Comparison of ENCODE assay signal across 8 mouse cellular contexts in genomic region chr12:41483593-41484451, GRCm38 (mm10). TPM values are rescaled to one million over a fixed set of nuclear protein-coding genes. Genes with fewer than 3 reads are reported as not detected.
DNase-seq lines count a peak whose midpoint lies in the region; ATAC-seq and TF ChIP-seq lines count a peak whose summit lies in the region.

No protein-coding gene starts in this region.

- WGBS in heart, embryonic 16.5 days, result 60% methylated on average over 23 of the region's 23 CpGs
- WGBS in heart, embryonic 10.5 days, result 68% methylated on average over 23 of the region's 23 CpGs
- WGBS in embryonic facial prominence, embryonic 13.5 days, result 36% methylated on average over 23 of the region's 23 CpGs
- WGBS in intestine, embryonic 15.5 days, result 32% methylated on average over 23 of the region's 23 CpGs
- WGBS in midbrain, embryonic 10.5 days, result 76% methylated on average over 23 of the region's 23 CpGs
- WGBS in stomach, postnatal 0 days, result 32% methylated on average over 23 of the region's 23 CpGs

- peak overlapping the region; percentile 59 for H3K4me3 ChIP-seq in heart, embryonic 16.5 days (ENCODE audit: low read length)
- H3K4me3 ChIP-seq in heart, embryonic 10.5 days, result no peak overlapping the region; the same call in 1 of the 2 replicates
- H3K4me3 ChIP-seq in embryonic facial prominence, embryonic 13.5 days, result peak overlapping the region; percentile 40
- peak overlapping the region; percentile 26 for H3K4me3 ChIP-seq in intestine, embryonic 15.5 days (replicated peaks)
- peak overlapping the region; percentile 56 for H3K4me3 ChIP-seq in midbrain, embryonic 10.5 days
- peak overlapping the region; percentile 36 for H3K4me3 ChIP-seq in stomach, postnatal 0 days (ENCODE audit: low read depth, low read length)

- no peaks in the 10 kb centered on the region for H3K27me3 ChIP-seq in heart, embryonic 16.5 days (ENCODE audit: control insufficient read depth, insufficient read depth, low read length)
- H3K27me3 ChIP-seq in heart, embryonic 10.5 days (ENCODE audit: insufficient read depth, poor library complexity, severe bottlenecking), result no peaks in the 10 kb centered on the region
- no peaks in the 10 kb centered on the region for H3K27me3 ChIP-seq in embryonic facial prominence, embryonic 13.5 days
- H3K27me3 ChIP-seq in intestine, embryonic 15.5 days (replicated peaks), result no peaks in the 10 kb centered on the region
- H3K27me3 ChIP-seq in midbrain, embryonic 10.5 days (ENCODE audit: low read depth, poor library complexity, severe bottlenecking), result no peaks in the 10 kb centered on the region
- H3K27me3 ChIP-seq in stomach, postnatal 0 days (ENCODE audit: control insufficient read depth, insufficient read depth, low read length), result no peaks in the 10 kb centered on the region

- peaks cover 9% of the 10 kb centered on the region for H3K4me1 ChIP-seq in heart, embryonic 16.5 days (ENCODE audit: control insufficient read depth, insufficient read depth, low read length)
- no peaks in the 10 kb centered on the region for H3K4me1 ChIP-seq in heart, embryonic 10.5 days
- peaks cover 27% of the 10 kb centered on the region for H3K4me1 ChIP-seq in embryonic facial prominence, embryonic 13.5 days
- no peaks in the 10 kb centered on the region for H3K4me1 ChIP-seq in intestine, embryonic 15.5 days (replicated peaks)
- H3K4me1 ChIP-seq in midbrain, embryonic 10.5 days, result peaks cover 38% of the 10 kb centered on the region
- H3K4me1 ChIP-seq in stomach, postnatal 0 days (replicated peaks; ENCODE audit: control insufficient read depth, insufficient read depth), result no peaks in the 10 kb centered on the region

- H3K9ac ChIP-seq in heart, embryonic 16.5 days (ENCODE audit: low read length), result no peak overlapping the region
- H3K9ac ChIP-seq in embryonic facial prominence, embryonic 13.5 days, result peak overlapping the region; percentile 66
- peak overlapping the region; percentile 6; the same call in 1 of the 2 replicates for H3K9ac ChIP-seq in intestine, embryonic 15.5 days
- H3K9ac ChIP-seq in stomach, postnatal 0 days (ENCODE audit: low read length), result no peak overlapping the region

- H3K36me3 ChIP-seq in heart, embryonic 16.5 days (ENCODE audit: control insufficient read depth, insufficient read depth), result no peaks in the 10 kb centered on the region
- H3K36me3 ChIP-seq in heart, embryonic 10.5 days, result no peaks in the 10 kb centered on the region
- H3K36me3 ChIP-seq in embryonic facial prominence, embryonic 13.5 days, result no peaks in the 10 kb centered on the region
- no peaks in the 10 kb centered on the region for H3K36me3 ChIP-seq in intestine, embryonic 15.5 days
- H3K36me3 ChIP-seq in midbrain, embryonic 10.5 days, result no peaks in the 10 kb centered on the region
- no peaks in the 10 kb centered on the region for H3K36me3 ChIP-seq in stomach, postnatal 0 days (ENCODE audit: control insufficient read depth, insufficient read depth, low read length)

- no peak for TF ChIP-seq EP300 in stomach, postnatal 0 days (optimal IDR thresholded peaks at IDR 0.05)

- no peak overlapping the region for H3K27ac ChIP-seq in heart, embryonic 16.5 days (ENCODE audit: low read length)
- H3K27ac ChIP-seq in heart, embryonic 10.5 days, result no peak overlapping the region
- H3K27ac ChIP-seq in embryonic facial prominence, embryonic 13.5 days, result peak overlapping the region; percentile 22; the same call in 1 of the 2 replicates
- H3K27ac ChIP-seq in intestine, embryonic 15.5 days, result no peak overlapping the region
- peak overlapping the region; percentile 84; the same call in 1 of the 2 replicates for H3K27ac ChIP-seq in midbrain, embryonic 10.5 days (replicated peaks)
- no peak overlapping the region for H3K27ac ChIP-seq in stomach, postnatal 0 days (replicated peaks)

- peak overlapping the region; percentile 69 for H3K4me2 ChIP-seq in heart, embryonic 16.5 days (ENCODE audit: low read depth, low read length)
- H3K4me2 ChIP-seq in embryonic facial prominence, embryonic 13.5 days, result peak overlapping the region; percentile 61
- H3K4me2 ChIP-seq in intestine, embryonic 15.5 days (replicated peaks), result peak overlapping the region; percentile 59
- peak overlapping the region; percentile 53 for H3K4me2 ChIP-seq in stomach, postnatal 0 days (replicated peaks; ENCODE audit: low read depth)

- no peaks in the 10 kb centered on the region for H3K9me3 ChIP-seq in heart, embryonic 16.5 days (replicated peaks; ENCODE audit: control insufficient read depth, low read length)
- H3K9me3 ChIP-seq in heart, embryonic 10.5 days, result no peaks in the 10 kb centered on the region
- H3K9me3 ChIP-seq in embryonic facial prominence, embryonic 13.5 days, result no peaks in the 10 kb centered on the region
- no peaks in the 10 kb centered on the region for H3K9me3 ChIP-seq in intestine, embryonic 15.5 days
- no peaks in the 10 kb centered on the region for H3K9me3 ChIP-seq in midbrain, embryonic 10.5 days (replicated peaks)
- no peaks in the 10 kb centered on the region for H3K9me3 ChIP-seq in stomach, postnatal 0 days (ENCODE audit: control insufficient read depth, low read length)

- no peak for TF ChIP-seq CTCF in stomach, postnatal 0 days (IDR thresholded peaks at IDR 0.05; ENCODE audit: low read depth)

- no peak for DNase-seq in heart, embryonic 10.5 days (ENCODE audit: low spot score)
- DNase-seq in adrenal gland, postnatal 25 days, result peak; percentile 24
- no peak for DNase-seq in midbrain, embryonic 10.5 days (ENCODE audit: low spot score)
- DNase-seq in stomach, postnatal 0 days (ENCODE audit: low spot score), result no peak

- ATAC-seq in heart, embryonic 16.5 days (replicated peaks; ENCODE audit: extremely low read depth, insufficient read depth, low FRiP score), result no peak
- no peak for ATAC-seq in embryonic facial prominence, embryonic 13.5 days (ENCODE audit: insufficient number of reproducible peaks, insufficient read depth, low FRiP score, low TSS enrichment, low read depth)
- no peak for ATAC-seq in intestine, embryonic 15.5 days
- no peak for ATAC-seq in stomach, postnatal 0 days (ENCODE audit: low FRiP score, low TSS enrichment)
- no peak for ATAC-seq in activated CD4-positive, CD25-positive, alpha-beta regulatory T cell, adult 4 months

RNA-seq across cellular contexts. Expression of gene Lrrn3, which starts 2.4 kb away (rescaled TPM):
- 3.3 and 4.5 TPM in 2 replicates for polyA plus RNA-seq in heart, embryonic 16.5 days (2015; fragmentation: Nextera tagmentation; extraction: Ambion mirVana)
- polyA plus RNA-seq in heart, embryonic 10.5 days (2016; fragmentation: Nextera tagmentation; extraction: Ambion mirVana), result 3.8 and 4.2 TPM in 2 replicates
- 32.9 and 40.3 TPM in 2 replicates for total RNA-seq in adrenal gland, postnatal 25 days (2021)
- 16.4 and 17.5 TPM in 2 replicates for polyA plus RNA-seq in embryonic facial prominence, embryonic 13.5 days (2015; fragmentation: Nextera tagmentation; extraction: Ambion mirVana)
- 7.6 and 9.6 TPM in 2 replicates for polyA plus RNA-seq in intestine, embryonic 15.5 days (2015; fragmentation: Nextera tagmentation; extraction: Ambion mirVana)
- 8.9 and 16.7 TPM in 2 replicates for polyA plus RNA-seq in midbrain, embryonic 10.5 days (2016; fragmentation: Nextera tagmentation; extraction: Ambion mirVana)
- 3.3 and 3.8 TPM in 2 replicates for polyA plus RNA-seq in stomach, postnatal 0 days (2015; fragmentation: Nextera tagmentation; extraction: Ambion mirVana)
- polyA plus RNA-seq in activated CD4-positive, CD25-positive, alpha-beta regulatory T cell, adult 4 months (2017; shearing (Covaris generic)), result 1 to 10 TPM; 2.5 to 3.5 TPM

Comparison
In these comparisons a context has a peak if more than half of its experiments do, and no peak if none do; other contexts are left out.
1. H3K27ac ChIP-seq: peak in embryonic facial prominence, embryonic 13.5 days (single experiment) and midbrain, embryonic 10.5 days (single experiment); none in heart, embryonic 16.5 days (single experiment), heart, embryonic 10.5 days (single experiment), intestine, embryonic 15.5 days (single experiment) and stomach, postnatal 0 days (single experiment).
2. H3K9ac ChIP-seq: peak in embryonic facial prominence, embryonic 13.5 days (single experiment) and intestine, embryonic 15.5 days (single experiment); none in heart, embryonic 16.5 days (single experiment) and stomach, postnatal 0 days (single experiment).
3. Peak in every context shown above with its lines, with median percentiles within 50 percentile points of each other: H3K4me2 ChIP-seq.